Mouse (Mus musculus) layer of hippocampus, adult 6 months (tissue): ENCODE measurements around the gene Polg. TPM values are rescaled to one million over a fixed set of nuclear protein-coding genes. Genes with fewer than 3 reads are reported as not detected.

Experiments
- long read RNA-seq, 2 experiments: library from polyadenylated mRNA; unstranded; transcript quantifications; one replicate each; pipeline ENCODE4 v2.0.0; 2019 to 2020
- microRNA-seq: library from miRNA; unstranded; fragments of <30 nt; microRNA quantifications from one replicate; pipeline ENCODE4 v1.2.0, GENCODE M21; 2020
- polyA plus RNA-seq: library from polyadenylated mRNA; unstranded; fragments of <200 nt; fragmentation: Nextera tagmentation; gene quantifications from 2 replicates; pipeline ENCODE4 v1.2.3, GENCODE M21; 2021

The Polg gene
- 12.1 and 17.8 TPM in 2 replicates for polyA plus RNA-seq
- long read RNA-seq, experiment 1, full-length matches to known transcripts: 3 of 20 reads
- long read RNA-seq, experiment 1, partial matches to known transcripts: 13 of 20 reads
- long read RNA-seq, experiment 1, other reads (novel, unspliced or antisense): 4 of 20 reads
- long read RNA-seq, experiment 2, full-length matches to known transcripts: 65 of 119 reads
- long read RNA-seq, experiment 2, partial matches to known transcripts: 19 of 119 reads
- long read RNA-seq, experiment 2, other reads (novel, unspliced or antisense): 35 of 119 reads

DNA sequence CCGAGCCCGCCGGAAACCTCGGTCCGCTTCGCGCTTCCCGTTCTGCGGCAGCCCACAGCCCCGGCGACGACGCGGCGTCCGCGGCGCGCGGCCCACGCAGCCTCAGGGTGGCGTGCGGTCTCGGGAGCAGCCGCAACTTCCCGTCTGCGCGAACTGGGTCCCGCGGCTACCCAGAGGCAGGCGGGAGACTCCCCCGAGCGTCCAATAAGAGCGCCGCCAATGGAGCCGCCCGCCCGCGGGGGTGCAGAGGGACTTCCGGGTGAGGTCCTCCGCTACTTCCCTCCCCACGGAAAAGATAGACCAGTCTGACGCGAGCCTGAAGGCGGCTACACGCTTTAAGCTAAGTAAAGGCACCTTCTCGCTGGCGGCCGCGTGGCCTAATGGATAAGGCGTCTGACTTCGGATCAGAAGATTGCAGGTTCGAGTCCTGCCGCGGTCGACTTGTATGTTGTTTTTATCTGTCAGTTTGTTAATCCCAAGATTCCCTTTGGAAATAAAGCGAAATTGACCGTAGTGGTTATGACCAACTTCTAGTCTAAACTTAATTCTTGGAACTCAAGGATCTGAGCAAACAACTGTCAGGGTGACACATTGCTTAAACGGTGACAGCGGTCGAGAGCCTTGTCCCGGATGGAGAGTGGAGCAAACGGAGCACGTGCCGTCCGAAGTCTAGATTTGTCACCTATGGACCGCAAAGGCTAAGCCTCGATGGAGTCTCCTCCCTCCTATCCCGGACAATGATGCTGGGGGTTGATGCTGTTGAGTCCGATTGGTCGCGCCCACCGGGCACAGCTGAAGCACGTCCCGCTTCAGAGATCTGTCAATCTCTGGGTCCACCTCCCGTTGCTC lies at the start of gene Polg:
Gene Polg, minus strand, starts transcription at position 310 of the 849 bp plus-strand sequence.

Small RNAs within 50 kb of the gene (microRNA-seq; reads per million reads assigned to microRNA genes)
- 55.4 reads per million, percentile 51 among the genes with 10 or more reads in this experiment for gene Mir9-3

Other genes with a start within 250 kb of the Polg start
- 50.4 and 86.0 TPM in 2 replicates for gene Abhd2, start 193.2 kb downstream of the Polg start, polyA plus RNA-seq
- 25.4 and 25.7 TPM in 2 replicates for gene Rlbp1, start 79.3 kb downstream of the Polg start, polyA plus RNA-seq
- gene Fanci, start 74.4 kb downstream of the Polg start, polyA plus RNA-seq: 0.10 and 0.19 TPM in 2 replicates
- gene Rhcg, start 151.3 kb upstream of the Polg start, polyA plus RNA-seq: 0.64 and 1.8 TPM in 2 replicates
- 0.05 TPM in 1 of 2 replicates, not detected in the other for gene Ticrr, start 193.8 kb upstream of the Polg start, polyA plus RNA-seq
- gene Kif7, start 249.4 kb upstream of the Polg start, polyA plus RNA-seq: 0.34 and 0.41 TPM in 2 replicates